Mouse (Mus musculus) forebrain, embryonic 12.5 days (tissue): ENCODE measurements around the gene Cd9. TPM values are rescaled to one million over a fixed set of nuclear protein-coding genes. Genes with fewer than 3 reads are reported as not detected.

ENCODE experiments used
- ATAC-seq: fragments of 200-750 bp; cut with Nextera tagmentation; 2 replicates; pipeline ENCODE4 v1.8.0; 2017; ENCODE audit warnings: moderate TSS enrichment; ENCODE audit not compliant: low FRiP score
- H3K27ac ChIP-seq: fragments of 300-500 bp; sonication (generic); 2 replicates; pipeline ENCODE4 v1.5.1; 2016; ENCODE audit warnings: mild to moderate bottlenecking
- H3K27me3 ChIP-seq: fragments of 300-500 bp; sonication (generic); 2 replicates; pipeline ENCODE4 v1.6.1; 2016; ENCODE audit warnings: mild to moderate bottlenecking
- H3K36me3 ChIP-seq: fragments of 300-500 bp; sonication (generic); replicated peaks from 2 replicates; pipeline ENCODE4 v1.6.1; 2016; ENCODE audit warnings: mild to moderate bottlenecking
- H3K4me1 ChIP-seq: fragments of 300-500 bp; sonication (generic); 2 replicates; pipeline ENCODE4 v1.6.1; 2016
- H3K4me2 ChIP-seq: fragments of 300-500 bp; sonication (generic); 2 replicates; pipeline ENCODE4 v1.6.1; 2016; ENCODE audit warnings: mild to moderate bottlenecking, moderate library complexity
- H3K4me3 ChIP-seq: fragments of 300-500 bp; sonication (generic); replicated peaks from 2 replicates; pipeline ENCODE4 v1.5.1; 2016; ENCODE audit warnings: mild to moderate bottlenecking
- H3K9ac ChIP-seq: fragments of 300-500 bp; sonication (generic); 2 replicates; pipeline ENCODE4 v1.6.1; 2016; ENCODE audit warnings: mild to moderate bottlenecking
- H3K9me3 ChIP-seq: fragments of 300-500 bp; sonication (generic); 2 replicates; pipeline ENCODE4 v1.6.1; 2016
- WGBS: fragments of 180-500 bp; shearing (Covaris S2); methylation state at CpG from one replicate; pipeline ENCODE4 v1.1.7; 2016; 5-methylcytosine and 5-hydroxymethylcytosine counted together
- polyA plus RNA-seq: library from polyadenylated mRNA; unstranded; fragments of >200 nt; fragmentation: Nextera tagmentation; extraction: Ambion mirVana; gene quantifications from 2 replicates; pipeline ENCODE4 v1.2.1, GENCODE M21; 2016

Gene Cd9
- polyA plus RNA-seq: 44.2 and 45.3 TPM in 2 replicates

DNA sequence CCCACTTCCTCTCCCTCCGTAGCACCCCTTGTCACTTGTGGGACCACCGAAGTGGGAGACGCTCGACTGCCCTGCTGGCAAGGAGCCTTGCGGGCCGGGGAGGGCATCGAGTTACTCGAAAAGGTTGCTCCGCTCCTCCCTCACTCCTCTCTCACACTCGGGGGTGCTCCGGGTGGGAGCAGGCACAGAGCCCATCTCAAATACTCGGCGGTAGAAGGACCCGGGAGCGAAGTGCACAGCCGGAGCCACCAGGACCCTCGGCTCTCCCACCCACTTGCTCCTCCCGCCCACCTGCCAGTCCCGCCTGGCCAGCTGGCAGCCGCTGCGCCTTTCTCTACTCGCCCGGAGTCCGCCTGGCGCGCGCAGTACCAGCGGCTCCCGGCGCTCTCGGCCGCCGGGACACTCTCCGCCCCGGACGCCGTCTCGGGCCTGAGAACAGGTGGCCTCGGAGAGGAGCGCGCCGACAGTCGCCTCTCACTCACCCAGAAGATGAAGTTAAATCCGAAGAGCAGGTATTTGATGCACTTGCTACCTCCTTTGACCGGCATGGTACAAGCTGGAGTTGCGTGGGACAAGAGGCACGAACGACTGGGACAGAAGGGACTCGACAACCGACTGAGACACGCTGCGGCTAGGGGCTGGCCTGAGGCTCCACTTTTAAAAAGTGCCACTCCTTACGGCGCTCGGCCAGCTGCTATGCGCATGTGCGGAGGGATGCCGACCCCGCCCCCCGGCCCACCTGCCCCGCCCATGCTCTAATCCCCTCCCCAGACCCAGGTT lies at the start of gene Cd9:
Gene Cd9 (minus strand): TSS at position 700 of the 780 bp plus-strand sequence.
- Histone ChIP-seq H3K27ac (peak within 1 kb of the TSS; percentile 71), H3K4me1 (peaks cover 16% of the 10 kb centered on the region), H3K27me3 (peaks cover 29% of the 10 kb centered on the region), H3K4me3 (peak within 1 kb of the TSS; percentile 62), H3K4me2 (peak within 1 kb of the TSS; percentile 84), H3K9ac (peak within 1 kb of the TSS; percentile 77), H3K9me3 (no peaks in the 10 kb centered on the region), H3K36me3 (no peaks in the 10 kb centered on the region)
- WGBS: under 1% methylated on average over 60 of the region's 61 CpGs
- ATAC-seq: peak; percentile 89

DNA sequence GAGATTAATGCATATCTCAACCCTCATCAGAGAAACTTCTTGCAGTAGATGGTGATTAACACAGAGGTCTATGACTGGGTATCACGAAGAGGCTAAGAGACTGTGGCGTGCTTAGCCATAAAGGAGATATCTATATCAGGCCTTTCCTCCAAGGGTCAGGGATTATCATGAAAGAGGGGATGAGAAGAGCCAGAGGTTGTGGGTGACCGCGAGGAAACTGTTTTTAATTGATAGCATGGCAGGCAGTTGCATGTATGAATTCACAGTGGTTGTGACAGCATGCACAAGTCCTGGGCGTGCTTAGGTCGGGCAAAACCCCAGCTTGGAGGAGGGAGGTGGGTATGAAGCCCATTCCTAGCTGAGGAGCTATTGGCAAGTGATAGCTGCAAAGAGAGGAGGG lies 46.7 kb upstream of the Cd9 start:
- ATAC-seq: no peak
- Histone ChIP-seq H3K9me3 (no peaks in the 10 kb centered on the region), H3K4me1 (no peaks in the 10 kb centered on the region), H3K9ac (no peak overlapping the region), H3K4me2 (no peak overlapping the region), H3K27ac (no peak overlapping the region), H3K36me3 (no peaks in the 10 kb centered on the region), H3K4me3 (no peak overlapping the region), H3K27me3 (no peaks in the 10 kb centered on the region)
- WGBS: 88% methylated on average over 6 of the region's 6 CpGs

DNA sequence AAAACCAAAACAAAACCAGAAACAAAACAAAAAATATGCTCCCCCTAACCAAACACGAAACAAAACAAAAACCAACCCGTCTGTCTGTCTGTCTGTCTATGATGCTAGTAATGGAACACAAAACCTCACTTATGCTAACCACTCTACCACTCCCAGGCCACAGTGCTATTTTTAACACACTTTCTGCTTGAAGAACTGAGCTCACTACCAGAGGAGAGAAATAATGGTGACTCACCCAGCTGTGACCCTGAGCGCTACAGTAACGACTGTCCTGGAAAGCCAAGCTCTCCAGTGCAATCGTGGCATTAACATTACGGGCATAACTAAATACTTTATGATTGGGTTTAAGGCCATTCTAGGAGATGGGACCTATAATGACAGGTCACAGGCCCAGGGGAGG lies 46.2 kb upstream of the Cd9 start:
- H3K36me3 ChIP-seq: no peaks in the 10 kb centered on the region
- H3K4me2 ChIP-seq: no peak overlapping the region
- H3K9me3 ChIP-seq: no peaks in the 10 kb centered on the region
- no peak overlapping the region for H3K4me3 ChIP-seq
- no peak overlapping the region for H3K9ac ChIP-seq
- ATAC-seq: no peak
- H3K27me3 ChIP-seq: no peaks in the 10 kb centered on the region
- whole genome bisulfite sequencing: 91% methylated on average over 6 of the region's 6 CpGs
- no peaks in the 10 kb centered on the region for H3K4me1 ChIP-seq
- H3K27ac ChIP-seq: no peak overlapping the region

DNA sequence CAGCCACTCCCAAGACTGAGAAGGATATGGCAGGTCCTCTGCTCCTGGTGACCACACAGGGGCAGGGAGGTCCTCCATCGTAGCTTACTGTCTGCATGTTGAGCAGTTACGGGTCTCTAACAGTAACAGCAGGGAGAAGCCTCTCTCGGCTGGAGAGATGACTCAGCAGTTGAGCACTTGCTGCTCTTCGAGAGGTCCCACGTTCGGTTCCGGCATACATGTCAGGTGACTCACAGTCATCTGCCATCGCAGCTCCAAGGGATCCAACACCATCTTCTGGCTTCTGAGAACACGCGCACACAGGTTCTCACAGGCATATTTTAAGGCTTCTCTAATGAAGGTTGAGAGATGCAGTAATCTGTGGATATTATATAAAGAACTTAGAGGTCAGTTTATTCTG lies 45.6 kb upstream of the Cd9 start:
- Histone ChIP-seq H3K36me3 (no peaks in the 10 kb centered on the region), H3K4me2 (no peak overlapping the region), H3K4me3 (no peak overlapping the region), H3K9me3 (no peaks in the 10 kb centered on the region), H3K27me3 (no peaks in the 10 kb centered on the region), H3K27ac (no peak overlapping the region), H3K4me1 (no peaks in the 10 kb centered on the region), H3K9ac (no peak overlapping the region)
- WGBS: 90% methylated on average over 10 of the region's 10 CpGs
- no peak for ATAC-seq

DNA sequence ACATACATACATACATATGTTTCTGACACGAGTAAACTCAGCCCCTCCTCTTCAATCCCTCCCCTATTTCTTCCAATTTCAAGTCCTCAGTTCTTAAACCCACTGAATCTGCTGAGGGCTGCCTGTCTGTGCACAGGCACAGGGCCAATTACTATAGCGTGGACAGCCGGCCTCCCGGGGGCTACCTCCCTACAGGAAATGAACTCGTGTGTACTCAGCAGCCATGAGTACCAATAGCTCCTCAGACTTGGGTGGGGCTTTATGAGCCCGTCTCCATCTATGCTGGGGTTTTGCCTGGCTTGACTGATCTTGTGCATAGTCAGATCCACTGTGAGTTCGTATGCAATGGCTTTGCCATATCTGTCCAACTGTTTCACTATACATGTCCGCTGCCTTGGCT lies 44.8 kb upstream of the Cd9 start:
- no peaks in the 10 kb centered on the region for H3K4me1 ChIP-seq
- H3K27me3 ChIP-seq: no peaks in the 10 kb centered on the region
- 80% methylated on average over 8 of the region's 8 CpGs for WGBS
- H3K27ac ChIP-seq: no peak overlapping the region
- H3K4me3 ChIP-seq: no peak overlapping the region
- no peak overlapping the region for H3K9ac ChIP-seq
- H3K9me3 ChIP-seq: no peaks in the 10 kb centered on the region
- no peak for ATAC-seq
- H3K36me3 ChIP-seq: no peaks in the 10 kb centered on the region
- H3K4me2 ChIP-seq: no peak overlapping the region

DNA sequence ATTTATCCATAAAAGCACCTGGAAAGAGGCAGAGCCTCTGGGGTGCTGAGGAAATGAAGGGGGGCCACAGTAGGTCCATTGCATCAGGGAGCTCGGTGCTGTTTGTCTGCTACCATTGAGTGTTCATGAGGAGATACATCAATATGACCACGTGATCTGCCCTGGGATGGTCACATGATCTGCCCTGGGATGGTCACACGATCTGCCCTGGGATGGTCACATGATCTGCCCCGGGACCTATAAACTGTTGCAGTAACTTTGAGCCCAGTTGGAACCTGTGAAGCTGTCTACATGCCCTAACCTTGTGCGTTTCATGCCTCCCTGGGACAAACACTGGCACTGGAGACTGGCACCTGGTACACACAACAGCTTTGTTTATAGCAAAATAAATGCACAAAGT lies 43.9 kb upstream of the Cd9 start:
- Histone ChIP-seq H3K36me3 (no peaks in the 10 kb centered on the region), H3K4me2 (no peak overlapping the region), H3K27me3 (no peaks in the 10 kb centered on the region), H3K27ac (no peak overlapping the region), H3K9ac (no peak overlapping the region), H3K9me3 (no peaks in the 10 kb centered on the region), H3K4me1 (no peaks in the 10 kb centered on the region), H3K4me3 (no peak overlapping the region)
- 89% methylated on average over 5 of the region's 5 CpGs for WGBS
- no peak for ATAC-seq

DNA sequence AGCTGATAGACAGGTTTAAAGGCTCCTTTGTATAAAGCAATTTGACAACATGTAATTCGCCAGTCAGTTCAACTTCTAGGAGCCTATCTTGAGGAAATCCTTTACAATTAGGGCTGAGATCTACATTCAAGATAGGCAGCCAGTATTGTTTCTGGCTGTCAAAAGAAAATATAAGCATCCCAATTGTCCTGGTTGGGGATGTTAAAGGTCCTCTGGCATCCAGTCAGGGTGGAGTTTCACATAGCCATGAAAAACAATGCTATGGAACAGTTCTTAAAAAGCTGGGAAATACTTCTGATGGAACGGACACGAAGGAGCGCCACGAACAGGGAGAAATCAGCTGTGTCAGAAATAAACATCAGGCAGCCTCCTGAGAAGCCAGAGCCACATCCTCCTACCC lies 40.4 kb upstream of the Cd9 start:
- WGBS: 78% methylated on average over 5 of the region's 5 CpGs
- no peak for ATAC-seq

DNA sequence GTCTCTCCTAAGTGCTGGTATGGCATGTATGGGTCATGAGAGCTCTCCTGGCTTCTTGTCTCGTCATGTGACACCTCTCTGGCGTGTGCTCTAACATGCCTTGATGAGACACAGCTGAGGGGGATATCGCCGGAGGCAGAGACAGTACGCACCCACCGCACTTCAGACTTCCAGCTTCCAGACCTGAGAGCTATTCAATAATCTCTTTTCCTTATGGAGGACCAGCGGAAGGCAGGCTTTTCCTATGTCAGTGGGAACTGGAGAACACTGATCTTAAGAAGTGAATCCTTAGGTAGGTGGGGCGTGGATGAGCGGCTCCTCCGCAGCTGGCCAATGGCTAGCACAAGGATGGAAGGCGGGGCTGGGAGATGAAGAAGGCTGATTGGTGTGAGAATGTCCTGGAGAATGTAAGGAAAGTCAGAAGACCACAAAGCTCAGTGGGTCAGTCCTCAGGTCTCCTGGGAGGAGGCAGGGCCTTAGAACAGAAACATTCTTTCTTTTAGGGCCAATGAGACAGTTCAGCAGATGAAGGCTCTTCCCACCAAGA lies 38.6 kb upstream of the Cd9 start:
- Histone ChIP-seq H3K9me3 (no peaks in the 10 kb centered on the region), H3K27me3 (no peaks in the 10 kb centered on the region), H3K27ac (no peak overlapping the region), H3K4me3 (no peak overlapping the region), H3K4me2 (no peak overlapping the region), H3K4me1 (no peaks in the 10 kb centered on the region), H3K36me3 (no peaks in the 10 kb centered on the region), H3K9ac (no peak overlapping the region)
- no peak for ATAC-seq
- 91% methylated on average over 11 of the region's 11 CpGs for WGBS

More for the DNA sequence above, 40.4 kb upstream of the Cd9 start:
- Histone ChIP-seq H3K27me3 (no peaks in the 10 kb centered on the region), H3K27ac (no peak overlapping the region), H3K4me2 (no peak overlapping the region), H3K4me1 (no peaks in the 10 kb centered on the region), H3K4me3 (no peak overlapping the region), H3K36me3 (no peaks in the 10 kb centered on the region), H3K9me3 (no peaks in the 10 kb centered on the region), H3K9ac (no peak overlapping the region)

DNA sequence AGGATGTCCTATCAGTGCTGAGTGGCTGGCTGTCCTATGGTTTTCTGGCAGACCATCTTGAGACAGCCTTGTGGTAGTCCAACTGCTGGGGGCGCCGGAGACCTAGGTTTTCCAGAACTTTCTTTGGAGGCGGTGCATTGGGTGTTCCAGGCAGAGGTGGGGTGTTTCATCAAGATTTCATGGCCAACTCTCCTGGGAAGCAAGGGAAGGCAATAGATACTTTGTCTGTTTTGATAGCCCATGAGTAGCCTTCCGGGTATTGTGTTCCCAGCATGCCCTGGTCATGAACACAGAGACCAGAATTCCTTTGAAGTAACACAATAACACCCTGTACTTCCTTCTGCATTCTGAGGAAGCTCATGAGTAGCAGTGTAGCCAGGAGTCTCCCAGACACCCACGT lies 34.9 kb upstream of the Cd9 start:
- H3K9me3 ChIP-seq: no peaks in the 10 kb centered on the region
- WGBS: 83% methylated on average over 5 of the region's 5 CpGs
- no peaks in the 10 kb centered on the region for H3K36me3 ChIP-seq
- no peak for ATAC-seq
- H3K27ac ChIP-seq: no peak overlapping the region
- no peak overlapping the region for H3K4me2 ChIP-seq
- H3K4me1 ChIP-seq: no peaks in the 10 kb centered on the region
- H3K4me3 ChIP-seq: no peak overlapping the region
- no peaks in the 10 kb centered on the region for H3K27me3 ChIP-seq
- no peak overlapping the region for H3K9ac ChIP-seq

DNA sequence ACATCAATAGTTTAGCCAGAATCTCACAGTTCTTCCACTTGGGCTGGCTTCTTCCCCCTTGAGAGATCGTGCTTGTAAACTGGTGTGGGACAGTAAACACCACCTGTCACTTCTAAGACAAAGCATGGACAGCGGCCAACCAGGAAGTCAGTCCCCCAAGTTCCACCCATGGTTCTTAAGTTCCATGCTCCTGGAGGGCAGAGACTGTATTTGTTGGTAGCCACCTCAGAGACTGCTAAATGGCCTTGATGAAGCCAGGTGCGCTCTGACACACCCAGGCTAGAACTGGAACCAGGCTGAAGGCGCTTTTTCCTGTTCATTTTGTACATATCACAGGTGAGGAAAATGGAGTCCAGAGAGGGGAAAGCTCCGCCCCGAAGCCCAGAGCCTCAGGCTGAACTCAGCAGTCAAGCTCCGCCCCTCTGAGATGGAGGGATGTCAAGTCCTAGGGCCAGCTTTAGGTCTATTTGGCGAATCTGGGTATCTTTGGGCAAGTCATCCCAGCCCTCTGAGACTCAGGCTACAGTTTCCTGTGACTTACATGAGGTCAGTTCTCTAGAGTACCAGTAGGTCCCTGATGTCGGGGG lies 34.1 kb upstream of the Cd9 start:
- Histone ChIP-seq H3K9ac (no peak overlapping the region), H3K9me3 (no peaks in the 10 kb centered on the region), H3K4me2 (no peak overlapping the region), H3K27me3 (no peaks in the 10 kb centered on the region), H3K4me1 (no peaks in the 10 kb centered on the region), H3K36me3 (no peaks in the 10 kb centered on the region), H3K4me3 (no peak overlapping the region), H3K27ac (no peak overlapping the region)
- 87% methylated on average over 9 of the region's 9 CpGs for WGBS
- ATAC-seq: no peak

DNA sequence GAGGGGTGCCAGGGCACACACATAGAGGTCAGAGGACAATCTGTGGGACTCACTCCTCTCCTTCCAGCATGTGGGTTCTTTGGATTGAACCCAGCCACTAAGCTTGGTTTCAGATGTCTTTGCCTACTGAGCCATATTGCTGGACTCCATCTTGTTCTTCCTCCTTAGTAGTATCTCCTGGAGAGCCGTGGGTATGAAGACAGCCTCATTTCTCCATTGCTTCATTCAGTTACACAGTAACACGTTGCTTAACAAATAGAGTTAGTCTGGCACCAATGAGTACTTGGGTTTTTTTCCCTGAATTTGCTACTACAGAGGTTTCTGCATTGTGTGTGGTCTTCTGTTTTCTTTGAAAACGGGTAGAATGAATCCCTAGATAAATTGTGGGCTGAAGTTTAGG lies 31.5 kb upstream of the Cd9 start:
- Histone ChIP-seq H3K9ac (no peak overlapping the region), H3K27ac (no peak overlapping the region), H3K9me3 (no peaks in the 10 kb centered on the region), H3K4me3 (no peak overlapping the region), H3K27me3 (no peaks in the 10 kb centered on the region), H3K4me2 (no peak overlapping the region), H3K36me3 (no peaks in the 10 kb centered on the region), H3K4me1 (no peaks in the 10 kb centered on the region)
- WGBS: 73% methylated on average over 3 of the region's 3 CpGs
- no peak for ATAC-seq

DNA sequence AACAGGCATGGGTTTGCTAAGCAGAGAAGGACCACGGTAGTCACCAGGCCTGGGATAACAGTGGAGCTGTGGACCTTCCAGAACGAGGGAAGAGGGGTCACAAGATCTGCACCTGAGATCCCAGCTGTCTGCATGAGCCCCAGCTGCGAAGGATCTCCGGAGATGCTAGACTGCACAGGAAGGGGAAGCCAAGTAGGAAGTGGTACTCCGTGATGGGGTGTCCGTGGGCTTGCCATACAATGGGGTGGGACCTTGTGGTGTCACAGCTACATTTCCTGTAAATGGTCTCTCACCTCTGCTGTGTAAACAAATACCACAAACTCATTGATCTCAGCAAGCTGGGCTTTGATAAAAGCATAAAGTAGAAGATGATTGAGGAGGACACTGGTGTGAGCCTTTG lies 29.4 kb upstream of the Cd9 start:
- H3K9me3 ChIP-seq: no peaks in the 10 kb centered on the region
- no peak overlapping the region for H3K27ac ChIP-seq
- H3K9ac ChIP-seq: no peak overlapping the region
- H3K27me3 ChIP-seq: no peaks in the 10 kb centered on the region
- H3K36me3 ChIP-seq: no peaks in the 10 kb centered on the region
- H3K4me1 ChIP-seq: no peaks in the 10 kb centered on the region
- WGBS: 91% methylated on average over 6 of the region's 6 CpGs
- no peak overlapping the region for H3K4me2 ChIP-seq
- ATAC-seq: no peak
- H3K4me3 ChIP-seq: no peak overlapping the region
